Mouse (Mus musculus): ENCODE data around the gene Dot1l.

GRCm38 (mm10) chr10:80823847-80824643 lies 69.0 kb downstream of the Dot1l start:
- TF ChIP-seq CTCF (IDR thresholded peaks at IDR 0.05; ENCODE audit: borderline replicate concordance, insufficient read depth, low read length) (no peak), POLR2A (IDR thresholded peaks at IDR 0.05; ENCODE audit: low read depth, low read length) (no peak)

Measured in embryonic fibroblast, embryonic 13.5 days (primary cell).